Mouse (Mus musculus) hematopoietic stem cell, adult 5-6 weeks (primary cell): ENCODE data around the gene Hjurp. TPM values are rescaled to one million over a fixed set of nuclear protein-coding genes. Genes with fewer than 3 reads are reported as not detected.

Source experiments
- ATAC-seq, 2 experiments: fragments of 125-278 bp in 1 of 2; replicated peaks in 1 of 2; 2 replicates each; pipeline ENCODE4 v1.8.0; 2016 to 2017; ENCODE audit warnings: inconsistent platforms in 2 of 2, mild to moderate bottlenecking in 2 of 2, moderate number of reproducible peaks in 2 of 2, low read depth in 1 of 2, moderate TSS enrichment in 1 of 2; ENCODE audit not compliant: low FRiP score in 2 of 2, poor library complexity in 2 of 2, severe bottlenecking in 2 of 2, insufficient read depth in 1 of 2, low TSS enrichment in 1 of 2
- total RNA-seq: library from RNA; stranded (forward); fragments of 172-1452, 232-1000 nt; gene quantifications from 2 replicates; pipeline ENCODE4 v1.2.3, GENCODE M21; 2017

Gene Hjurp
- total RNA-seq, 1 experiment from 2014 or later, result 206 TPM

GRCm38 (mm10) chr1:88300301-88301050 is 23.0 kb upstream of the Hjurp start:
- ATAC-seq, result no peak

GRCm38 (mm10) chr1:88299529-88299945 is 22.1 kb upstream of the Hjurp start:
- ATAC-seq, result no peak

- no peak for ATAC-seq
Observed at GRCm38 (mm10) chr1:88298686-88299528, 21.5 kb upstream of the Hjurp start.

GRCm38 (mm10) chr1:88297480-88298258 is 20.2 kb upstream of the Hjurp start:
- ATAC-seq, result peak in 1 of 2 experiments; percentile 10; a peak in 1 of 4 replicates

- ATAC-seq, result no peak
Observed at GRCm38 (mm10) chr1:88296171-88296920, 18.9 kb upstream of the Hjurp start.

- no peak for ATAC-seq
Observed at GRCm38 (mm10) chr1:88294650-88295049, 17.2 kb upstream of the Hjurp start.

- no peak for ATAC-seq
Observed at GRCm38 (mm10) chr1:88292057-88292456, 14.6 kb upstream of the Hjurp start.

- no peak for ATAC-seq
Observed at GRCm38 (mm10) chr1:88291409-88292005, 14.1 kb upstream of the Hjurp start.

- no peak for ATAC-seq
Observed at GRCm38 (mm10) chr1:88290511-88290910, 13.1 kb upstream of the Hjurp start.

GRCm38 (mm10) chr1:88289917-88290316 is 12.5 kb upstream of the Hjurp start:
- ATAC-seq, result peak; percentile 43 to 52; a peak in 3 of 4 replicates

GRCm38 (mm10) chr1:88289152-88289551 is 11.7 kb upstream of the Hjurp start:
- ATAC-seq, result no peak

GRCm38 (mm10) chr1:88288789-88289127 is 11.3 kb upstream of the Hjurp start:
- ATAC-seq, result no peak

- no peak for ATAC-seq
Observed at GRCm38 (mm10) chr1:88288056-88288788, 10.8 kb upstream of the Hjurp start.

GRCm38 (mm10) chr1:88287697-88287980 is 10.2 kb upstream of the Hjurp start:
- ATAC-seq, result peak; percentile 34 to 47

- ATAC-seq, result no peak; a peak in 1 of 4 replicates
Observed at GRCm38 (mm10) chr1:88286887-88287696, 9.7 kb upstream of the Hjurp start.
